Mouse (Mus musculus): ENCODE data around the gene Plcd3.

GRCm38 (mm10) chr11:103117591-103118009 is 16.1 kb upstream of the Plcd3 start:
- TF ChIP-seq FLI1 (IDR thresholded peaks at IDR 0.05; ENCODE audit: low read length), result no peak
- no peak for TF ChIP-seq GATA1 (IDR thresholded peaks at IDR 0.05; ENCODE audit: borderline replicate concordance, low read length)

All from megakaryocyte, embryonic 14.5 days (primary cell).